Mouse (Mus musculus) hindbrain, embryonic 15.5 days (tissue): ENCODE measurements around the gene Ckmt2. TPM values are rescaled to one million over a fixed set of nuclear protein-coding genes. Genes with fewer than 3 reads are reported as not detected.

Experiments
- ATAC-seq: fragments of 200-750 bp; cut with Nextera tagmentation; 2 replicates; pipeline ENCODE4 v1.8.0; 2017; ENCODE audit warnings: low read depth, moderate number of reproducible peaks, moderate TSS enrichment; ENCODE audit not compliant: low FRiP score
- H3K27ac ChIP-seq: fragments of 300-500 bp; sonication (generic); replicated peaks from 2 replicates; pipeline ENCODE4 v1.5.1; 2015; ENCODE audit warnings: mild to moderate bottlenecking, inconsistent platforms
- H3K27me3 ChIP-seq: fragments of 300-500 bp; sonication (generic); 2 replicates; pipeline ENCODE4 v1.6.1; 2015; ENCODE audit warnings: control low read depth, inconsistent platforms
- H3K36me3 ChIP-seq: fragments of 300-500 bp; sonication (generic); 2 replicates; pipeline ENCODE4 v1.6.1; 2015; ENCODE audit warnings: control low read depth, inconsistent platforms
- H3K4me1 ChIP-seq: fragments of 300-500 bp; sonication (generic); replicated peaks from 2 replicates; pipeline ENCODE4 v1.6.1; 2015; ENCODE audit warnings: control low read depth, inconsistent platforms
- H3K4me2 ChIP-seq: fragments of 300-500 bp; sonication (generic); 2 replicates; pipeline ENCODE4 v1.6.1; 2015; ENCODE audit warnings: moderate library complexity, mild to moderate bottlenecking, inconsistent platforms
- H3K4me3 ChIP-seq: fragments of 300-500 bp; sonication (generic); 2 replicates; pipeline ENCODE4 v1.5.1; 2015; ENCODE audit warnings: mild to moderate bottlenecking, inconsistent platforms
- H3K9ac ChIP-seq: fragments of 300-500 bp; sonication (generic); 2 replicates; pipeline ENCODE4 v1.6.1; 2015; ENCODE audit warnings: inconsistent platforms
- H3K9me3 ChIP-seq: fragments of 300-500 bp; sonication (generic); 2 replicates; pipeline ENCODE4 v1.6.1; 2016; ENCODE audit warnings: control low read depth, inconsistent platforms
- WGBS: fragments of 180-500 bp; shearing (Covaris S2); methylation state at CpG from one replicate; pipeline ENCODE4 v1.1.7; 2015; 5-methylcytosine and 5-hydroxymethylcytosine counted together
- polyA plus RNA-seq: library from polyadenylated mRNA; unstranded; fragments of >200 nt; fragmentation: Nextera tagmentation; extraction: Ambion mirVana; gene quantifications from 2 replicates; pipeline ENCODE4 v1.2.1, GENCODE M21; 2015

Gene Ckmt2
- polyA plus RNA-seq, 1 experiment from 2014 or later: not detected

DNA sequence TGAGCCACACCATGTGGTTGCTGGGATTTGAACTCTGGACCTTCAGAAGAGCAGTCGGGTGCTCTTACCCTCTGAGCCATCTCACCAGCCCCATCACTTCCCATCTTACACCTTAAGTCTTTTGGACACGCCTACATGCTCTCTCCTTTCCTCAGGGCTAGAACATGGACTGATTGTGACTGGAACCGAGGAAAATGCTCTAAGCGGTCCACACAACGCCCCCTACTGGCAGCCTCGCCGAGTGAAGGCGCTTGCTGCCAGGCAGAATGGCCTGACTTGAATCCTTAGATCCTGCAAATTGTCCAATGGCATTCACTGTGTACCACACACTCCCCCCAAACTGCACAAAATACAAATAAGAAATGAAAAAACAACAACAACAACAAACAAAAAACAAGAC is 19.3 kb downstream of the Ckmt2 start:
- no peak for ATAC-seq

DNA sequence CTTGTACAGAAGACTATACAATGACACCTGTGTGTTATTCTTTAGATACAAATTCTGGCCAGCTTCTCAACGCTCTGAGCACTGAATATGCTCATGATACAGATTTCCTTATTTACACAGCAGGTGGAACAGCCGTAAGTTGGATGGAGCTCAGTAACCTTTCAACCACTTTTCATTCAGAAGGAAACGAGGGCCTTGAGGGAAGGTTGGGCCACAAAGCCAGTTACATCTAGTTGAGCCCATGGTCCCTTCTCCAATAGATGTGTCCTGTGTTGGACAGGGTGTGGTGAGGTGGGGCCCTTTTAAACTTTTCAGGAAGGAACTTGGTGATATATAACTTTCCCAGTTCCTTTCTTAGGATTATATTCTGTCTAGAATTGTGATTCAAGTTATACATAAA is 22.3 kb downstream of the Ckmt2 start:
- Histone ChIP-seq H3K9ac (no peak overlapping the region), H3K4me2 (no peak overlapping the region), H3K27me3 (no peaks in the 10 kb centered on the region), H3K4me3 (no peak overlapping the region), H3K9me3 (no peaks in the 10 kb centered on the region), H3K27ac (no peak overlapping the region), H3K4me1 (no peaks in the 10 kb centered on the region), H3K36me3 (no peaks in the 10 kb centered on the region)
- no peak for ATAC-seq
- 83% methylated on average over 3 of the region's 3 CpGs for WGBS

More for the DNA sequence above, 19.3 kb downstream of the Ckmt2 start:
- no peaks in the 10 kb centered on the region for H3K9me3 ChIP-seq
- H3K27ac ChIP-seq: no peak overlapping the region
- H3K9ac ChIP-seq: no peak overlapping the region
- no peaks in the 10 kb centered on the region for H3K4me1 ChIP-seq
- no peaks in the 10 kb centered on the region for H3K36me3 ChIP-seq
- no peak overlapping the region for H3K4me2 ChIP-seq
- WGBS: 77% methylated on average over 8 of the region's 8 CpGs
- H3K4me3 ChIP-seq: no peak overlapping the region
- H3K27me3 ChIP-seq: no peaks in the 10 kb centered on the region

DNA sequence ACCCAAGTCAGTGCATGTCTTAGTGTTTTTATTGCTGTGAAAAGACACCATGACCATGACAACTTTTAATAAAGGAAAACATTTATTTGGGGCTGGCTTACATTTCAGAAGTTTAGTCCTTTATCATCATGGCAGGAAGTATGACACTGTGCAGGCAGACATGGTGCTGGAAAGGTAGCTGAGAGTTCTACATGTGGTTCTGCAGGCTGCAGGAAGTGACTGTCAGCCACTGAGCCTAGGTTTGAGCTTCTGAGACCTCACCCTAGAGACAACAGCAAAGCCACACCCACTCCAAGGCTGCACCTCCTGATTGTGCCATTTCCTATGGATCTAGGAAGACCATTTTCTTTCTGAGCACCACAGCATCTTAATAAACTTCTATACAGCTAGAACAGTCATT is 48.8 kb downstream of the Ckmt2 start:
- no peaks in the 10 kb centered on the region for H3K36me3 ChIP-seq
- H3K4me1 ChIP-seq: no peaks in the 10 kb centered on the region
- no peak overlapping the region for H3K9ac ChIP-seq
- ATAC-seq: no peak
- H3K27me3 ChIP-seq: no peaks in the 10 kb centered on the region
- no peak overlapping the region for H3K4me3 ChIP-seq
- H3K9me3 ChIP-seq: no peaks in the 10 kb centered on the region
- H3K4me2 ChIP-seq: no peak overlapping the region
- H3K27ac ChIP-seq: no peak overlapping the region

DNA sequence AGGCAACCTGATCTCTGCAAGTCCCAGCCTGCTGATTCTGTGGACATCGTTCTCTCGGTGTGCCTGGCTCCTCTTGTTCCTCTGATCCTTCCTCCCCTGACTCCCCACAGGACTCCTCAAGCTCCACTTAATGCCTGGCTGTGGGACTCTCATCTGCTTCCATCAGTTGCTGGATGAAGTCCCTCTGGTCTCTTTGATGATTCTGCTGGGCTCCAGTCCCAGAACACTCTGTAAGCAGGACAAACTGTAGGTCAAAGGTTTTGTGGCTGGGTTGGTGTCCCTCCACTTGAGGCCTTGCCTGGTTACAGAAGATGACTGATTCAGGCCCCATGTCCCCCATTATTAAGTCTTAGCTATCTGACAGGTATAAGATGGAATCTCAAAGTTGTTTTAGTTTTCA is 50.6 kb downstream of the Ckmt2 start:
- WGBS: 85% methylated on average over 2 of the region's 2 CpGs
- H3K9me3 ChIP-seq: no peaks in the 10 kb centered on the region
- H3K27me3 ChIP-seq: no peaks in the 10 kb centered on the region
- H3K4me1 ChIP-seq: no peaks in the 10 kb centered on the region
- H3K4me2 ChIP-seq: no peak overlapping the region
- no peak overlapping the region for H3K27ac ChIP-seq
- H3K36me3 ChIP-seq: no peaks in the 10 kb centered on the region
- no peak overlapping the region for H3K9ac ChIP-seq
- no peak for ATAC-seq
- H3K4me3 ChIP-seq: no peak overlapping the region

DNA sequence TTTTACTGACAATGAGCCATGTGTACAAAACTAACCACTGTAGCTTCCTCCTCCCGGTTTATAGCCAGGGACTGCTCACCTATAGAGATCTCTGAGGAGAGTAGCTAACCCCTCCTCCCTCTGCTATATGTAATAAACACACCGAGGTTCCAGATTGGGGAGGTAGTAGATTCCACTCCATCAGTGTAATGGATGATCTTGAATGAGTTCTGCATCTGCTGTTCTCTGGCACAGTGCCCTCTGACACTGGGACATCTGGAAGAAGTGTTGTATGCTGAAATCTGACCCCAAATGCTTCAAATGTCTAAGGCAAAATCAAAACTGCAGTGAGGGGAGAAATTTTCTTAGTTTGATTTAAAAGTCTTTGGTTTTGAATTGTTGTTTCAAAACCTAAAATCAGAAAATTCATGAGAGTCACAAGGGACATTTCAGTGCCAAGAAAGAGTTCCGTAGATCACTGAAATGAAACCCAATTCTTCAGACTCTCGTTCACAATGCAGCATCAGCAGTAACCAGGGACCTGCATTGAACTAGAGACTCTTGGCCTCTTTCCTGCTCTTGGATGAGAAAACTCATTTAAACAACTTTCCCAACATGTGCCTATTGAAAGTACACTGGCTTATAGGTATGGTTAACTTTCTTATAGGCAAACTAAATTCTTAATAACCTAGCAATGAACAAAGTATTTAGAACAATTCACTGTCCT is 51.7 kb downstream of the Ckmt2 start:
- Histone ChIP-seq H3K9me3 (no peaks in the 10 kb centered on the region), H3K36me3 (no peaks in the 10 kb centered on the region), H3K27me3 (no peaks in the 10 kb centered on the region), H3K27ac (no peak overlapping the region), H3K4me1 (no peaks in the 10 kb centered on the region), H3K4me3 (no peak overlapping the region), H3K9ac (no peak overlapping the region), H3K4me2 (no peak overlapping the region)
- 65% methylated on average over 4 of the region's 4 CpGs for WGBS
- no peak for ATAC-seq

DNA sequence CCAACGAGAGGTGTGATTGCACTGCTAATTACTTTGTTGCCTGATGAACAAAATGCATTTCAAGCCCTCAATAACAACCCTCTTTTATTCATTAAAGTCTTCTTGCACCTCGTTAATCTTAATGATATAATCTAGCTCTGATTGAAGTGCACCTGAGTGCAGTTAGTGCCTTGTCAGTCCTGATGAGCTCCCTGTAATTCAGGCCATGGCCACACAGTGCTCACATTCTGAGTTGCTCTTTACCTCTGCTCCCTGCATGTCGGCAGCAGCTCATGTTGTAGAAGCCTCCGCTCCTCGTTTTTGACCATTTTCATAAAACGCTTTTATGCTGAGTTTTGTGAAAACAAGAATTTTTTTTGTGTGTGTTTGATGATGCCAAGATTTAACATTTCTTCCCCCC is 53.0 kb downstream of the Ckmt2 start:
- Histone ChIP-seq H3K4me1 (no peaks in the 10 kb centered on the region), H3K4me3 (no peak overlapping the region), H3K27ac (no peak overlapping the region), H3K4me2 (no peak overlapping the region), H3K9me3 (no peaks in the 10 kb centered on the region), H3K27me3 (no peaks in the 10 kb centered on the region), H3K36me3 (no peaks in the 10 kb centered on the region), H3K9ac (no peak overlapping the region)
- WGBS: 71% methylated on average over 6 of the region's 6 CpGs
- no peak for ATAC-seq

DNA sequence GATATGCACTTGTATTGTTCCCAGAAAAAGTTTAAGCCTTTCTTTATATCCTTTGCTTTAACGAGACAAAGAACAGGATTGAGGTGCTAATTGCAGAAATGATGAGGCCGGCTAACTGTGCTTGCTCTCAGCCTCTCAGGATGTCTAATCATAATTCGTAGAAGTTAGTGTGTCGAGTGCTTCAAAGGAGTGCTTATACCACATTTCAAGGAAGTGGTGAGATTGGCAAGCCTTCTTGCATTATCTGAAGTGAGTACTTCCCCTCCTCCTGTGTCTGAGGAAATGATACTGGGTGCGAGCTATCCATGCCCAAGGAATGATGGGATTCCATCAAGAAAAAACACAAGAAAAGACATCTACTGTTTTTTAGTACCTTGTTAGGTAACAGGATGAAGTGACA is 62.0 kb downstream of the Ckmt2 start:
- H3K4me2 ChIP-seq: no peak overlapping the region
- 92% methylated on average over 5 of the region's 5 CpGs for WGBS
- no peaks in the 10 kb centered on the region for H3K4me1 ChIP-seq
- H3K4me3 ChIP-seq: no peak overlapping the region
- H3K9me3 ChIP-seq: 0 out of 2 replicates have a peak, but pooled peaks cover 6% of the 10 kb centered on the region
- ATAC-seq: no peak
- no peaks in the 10 kb centered on the region for H3K36me3 ChIP-seq
- no peak overlapping the region for H3K27ac ChIP-seq
- H3K9ac ChIP-seq: no peak overlapping the region
- no peaks in the 10 kb centered on the region for H3K27me3 ChIP-seq

DNA sequence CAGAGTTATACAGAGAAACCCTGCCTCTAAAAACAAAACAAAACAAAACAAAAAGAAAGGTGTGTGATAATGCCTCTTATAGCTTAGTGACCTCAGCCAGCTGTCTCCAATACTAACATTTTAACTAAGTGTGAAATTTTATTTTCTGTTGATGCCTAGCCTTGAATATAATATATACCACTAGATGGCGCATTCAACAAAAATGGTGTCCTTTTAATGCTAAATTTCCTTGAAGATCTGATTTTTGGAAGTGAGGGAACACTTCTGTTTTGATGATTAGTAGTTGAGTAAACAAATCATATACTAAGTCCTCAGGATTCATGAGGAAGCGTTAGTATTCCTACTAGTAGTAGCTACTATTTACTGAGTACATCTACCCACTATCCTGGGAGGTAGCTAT is 67.2 kb downstream of the Ckmt2 start:
- 0 out of 2 replicates have a peak, but pooled peaks cover 6% of the 10 kb centered on the region for H3K9me3 ChIP-seq
- peaks cover 13% of the 10 kb centered on the region for H3K36me3 ChIP-seq
- H3K4me2 ChIP-seq: no peak overlapping the region
- no peak overlapping the region for H3K27ac ChIP-seq
- WGBS: 45% methylated on average over 2 of the region's 2 CpGs
- no peak for ATAC-seq
- H3K9ac ChIP-seq: no peak overlapping the region
- no peak overlapping the region for H3K4me3 ChIP-seq
- no peaks in the 10 kb centered on the region for H3K27me3 ChIP-seq
- peaks cover 11% of the 10 kb centered on the region for H3K4me1 ChIP-seq

DNA sequence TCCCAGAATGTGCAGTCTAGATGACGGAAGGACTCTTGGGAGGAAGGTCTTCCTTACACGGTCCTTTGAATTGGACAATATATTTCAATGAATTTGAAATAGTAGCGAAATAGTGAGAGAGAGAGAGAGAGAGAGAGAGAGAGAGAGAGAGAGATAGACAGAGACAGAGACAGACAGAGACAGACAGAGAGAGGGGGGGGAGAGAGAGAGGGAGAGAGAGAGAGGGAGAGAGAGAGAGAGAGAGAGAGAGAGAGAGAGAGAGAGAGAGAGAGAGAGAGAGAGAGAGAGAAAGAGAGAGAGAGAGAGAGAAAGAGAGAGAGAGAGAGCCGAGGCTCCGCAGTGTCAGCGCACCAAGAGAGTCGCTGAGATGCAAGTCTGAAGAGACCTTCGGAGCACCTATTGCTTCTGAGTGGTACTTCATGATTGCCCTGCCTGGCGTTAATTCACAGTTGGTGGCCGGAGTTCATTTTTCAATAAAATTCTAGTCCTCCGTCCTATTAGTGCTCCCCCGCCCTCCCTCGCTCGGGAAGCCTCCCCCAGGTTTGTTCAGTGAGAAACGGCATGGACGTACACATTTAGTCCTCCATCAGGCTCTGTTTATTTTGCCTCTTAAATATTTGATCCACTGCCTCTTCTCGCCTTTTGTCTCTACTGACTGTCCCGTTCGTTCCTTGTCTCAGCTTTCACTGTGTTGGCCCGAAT is 68.7 kb downstream of the Ckmt2 start:
- no peaks in the 10 kb centered on the region for H3K9me3 ChIP-seq
- peak overlapping the region; percentile 98 for H3K27ac ChIP-seq
- peaks cover 17% of the 10 kb centered on the region for H3K36me3 ChIP-seq
- no peaks in the 10 kb centered on the region for H3K27me3 ChIP-seq
- no peak for ATAC-seq
- peak overlapping the region; percentile 99 for H3K9ac ChIP-seq
- WGBS: 31% methylated on average over 20 of the region's 20 CpGs
- peak overlapping the region; percentile 60 for H3K4me2 ChIP-seq
- peaks cover 11% of the 10 kb centered on the region for H3K4me1 ChIP-seq
- peak overlapping the region; percentile 94 for H3K4me3 ChIP-seq

DNA sequence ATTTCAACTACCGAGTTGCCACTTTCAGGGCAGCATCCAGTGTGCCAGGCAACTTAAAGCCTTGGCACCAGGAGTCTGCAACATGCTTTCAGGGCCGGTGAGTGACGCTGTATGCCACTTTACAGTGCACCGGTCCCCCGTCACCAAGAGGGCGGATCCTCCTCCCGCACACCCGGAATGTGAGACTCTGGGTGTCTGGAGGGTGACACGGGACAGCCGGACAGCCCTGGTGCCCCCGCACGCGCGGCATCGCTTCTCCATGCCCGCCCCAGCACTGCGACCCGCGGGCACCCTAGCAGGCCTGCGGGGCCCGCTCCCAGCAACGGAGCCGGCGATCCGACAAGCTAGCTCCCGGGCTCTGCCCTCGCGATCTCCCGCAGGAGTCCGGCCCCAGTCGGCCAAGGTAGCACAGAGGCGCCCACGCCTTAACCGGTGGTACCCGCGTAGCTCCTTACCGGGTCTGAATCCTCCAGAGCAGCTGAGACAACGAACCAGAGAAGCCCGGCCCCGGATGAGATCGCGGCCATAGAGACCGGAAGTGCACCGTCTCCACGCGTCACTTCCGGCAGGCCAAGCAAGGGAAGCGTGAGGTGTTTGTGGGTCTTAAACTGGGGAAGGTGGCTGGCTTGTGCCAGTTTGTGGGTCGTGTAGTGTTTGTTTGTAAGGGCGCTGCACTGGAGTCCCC is 69.4 kb downstream of the Ckmt2 start, which contains the start of gene Zcchc9:
TSS of gene Zcchc9 (minus strand) at position 551 of the 685 bp plus-strand sequence.
- Histone ChIP-seq H3K9ac (peak within 1 kb of the TSS; percentile 99), H3K36me3 (peaks cover 17% of the 10 kb centered on the region), H3K9me3 (no peaks in the 10 kb centered on the region), H3K4me2 (peak within 1 kb of the TSS; percentile 60), H3K27me3 (no peaks in the 10 kb centered on the region), H3K27ac (peak within 1 kb of the TSS; percentile 98), H3K4me1 (peaks cover 11% of the 10 kb centered on the region), H3K4me3 (peak within 1 kb of the TSS; percentile 94)
- WGBS: under 1% methylated on average over 50 of the region's 50 CpGs
- peak; percentile 99 for ATAC-seq
